Mouse (Mus musculus): Measurements from ENCODE around the gene Zfp39. TPM values are rescaled to one million over a fixed set of nuclear protein-coding genes. Genes with fewer than 3 reads are reported as not detected.

The Zfp39 gene
- polyA plus RNA-seq, 1 experiment from 2014 or later: 6.1 TPM

GRCm38 (mm10) chr11:58904410-58904718, 339 bp upstream of the Zfp39 start:
- peak overlapping the region; percentile 42 for H3K9ac ChIP-seq (ENCODE audit: low read depth, low read length)
- H3K4me2 ChIP-seq (ENCODE audit: low read length): peak overlapping the region; percentile 87
- peaks cover 6% of the 10 kb centered on the region; the same call in 1 of the 2 replicates for H3K36me3 ChIP-seq (ENCODE audit: control insufficient read depth, insufficient read depth, low read length)
- peaks cover 9% of the 10 kb centered on the region for H3K4me1 ChIP-seq (ENCODE audit: control insufficient read depth, insufficient read depth, low read depth, low read length)
- peak overlapping the region; percentile 10; the same call in 1 of the 2 replicates for H3K27ac ChIP-seq (ENCODE audit: low read depth, low read length)
- WGBS: 2% methylated on average over 8 of the region's 8 CpGs
- no peaks in the 10 kb centered on the region for H3K9me3 ChIP-seq (ENCODE audit: control insufficient read depth, low read length)
- ATAC-seq: peak; percentile 21
- H3K27me3 ChIP-seq (replicated peaks; ENCODE audit: control insufficient read depth, insufficient read depth, low read length): no peaks in the 10 kb centered on the region
- H3K4me3 ChIP-seq (ENCODE audit: low read length): peak overlapping the region; percentile 79

GRCm38 (mm10) chr11:58901080-58901479, 2.9 kb downstream of the Zfp39 start:
- ATAC-seq: no peak
- H3K27me3 ChIP-seq (replicated peaks; ENCODE audit: control insufficient read depth, insufficient read depth, low read length): no peaks in the 10 kb centered on the region
- H3K4me2 ChIP-seq (ENCODE audit: low read length): no peak overlapping the region
- peaks cover 9% of the 10 kb centered on the region for H3K36me3 ChIP-seq (ENCODE audit: control insufficient read depth, insufficient read depth, low read length)
- H3K4me1 ChIP-seq (ENCODE audit: control insufficient read depth, insufficient read depth, low read depth, low read length): peaks cover 9% of the 10 kb centered on the region
- no peak overlapping the region for H3K9ac ChIP-seq (ENCODE audit: low read depth, low read length)
- H3K27ac ChIP-seq (ENCODE audit: low read depth, low read length): no peak overlapping the region
- H3K4me3 ChIP-seq (ENCODE audit: low read length): no peak overlapping the region
- H3K9me3 ChIP-seq (ENCODE audit: control insufficient read depth, low read length): no peaks in the 10 kb centered on the region

GRCm38 (mm10) chr11:58897485-58897884, 6.5 kb downstream of the Zfp39 start:
- no peak for ATAC-seq
- H3K9me3 ChIP-seq (ENCODE audit: control insufficient read depth, low read length): no peaks in the 10 kb centered on the region
- WGBS: 83% methylated on average over 6 of the region's 6 CpGs
- H3K4me3 ChIP-seq (ENCODE audit: low read length): no peak overlapping the region
- no peak overlapping the region for H3K9ac ChIP-seq (ENCODE audit: low read depth, low read length)
- no peak overlapping the region for H3K27ac ChIP-seq (ENCODE audit: low read depth, low read length)
- H3K36me3 ChIP-seq (ENCODE audit: control insufficient read depth, insufficient read depth, low read length): peaks cover 15% of the 10 kb centered on the region
- H3K4me2 ChIP-seq (ENCODE audit: low read length): no peak overlapping the region
- no peaks in the 10 kb centered on the region for H3K27me3 ChIP-seq (replicated peaks; ENCODE audit: control insufficient read depth, insufficient read depth, low read length)
- peaks cover under 1% of the 10 kb centered on the region; the same call in 1 of the 2 replicates for H3K4me1 ChIP-seq (ENCODE audit: control insufficient read depth, insufficient read depth, low read depth, low read length)

- H3K27ac ChIP-seq (ENCODE audit: low read depth, low read length): no peak overlapping the region
- peaks cover 28% of the 10 kb centered on the region for H3K36me3 ChIP-seq (ENCODE audit: control insufficient read depth, insufficient read depth, low read length)
- no peak overlapping the region for H3K9ac ChIP-seq (ENCODE audit: low read depth, low read length)
- ATAC-seq: no peak
- H3K4me1 ChIP-seq (ENCODE audit: control insufficient read depth, insufficient read depth, low read depth, low read length): no peaks in the 10 kb centered on the region
- no peaks in the 10 kb centered on the region for H3K9me3 ChIP-seq (ENCODE audit: control insufficient read depth, low read length)
- 73% methylated on average over 6 of the region's 6 CpGs for WGBS
- H3K27me3 ChIP-seq (replicated peaks; ENCODE audit: control insufficient read depth, insufficient read depth, low read length): no peaks in the 10 kb centered on the region
- no peak overlapping the region for H3K4me2 ChIP-seq (ENCODE audit: low read length)
- no peak overlapping the region for H3K4me3 ChIP-seq (ENCODE audit: low read length)
Measured at GRCm38 (mm10) chr11:58894456-58894855, 9.6 kb downstream of the Zfp39 start.

DNA sequence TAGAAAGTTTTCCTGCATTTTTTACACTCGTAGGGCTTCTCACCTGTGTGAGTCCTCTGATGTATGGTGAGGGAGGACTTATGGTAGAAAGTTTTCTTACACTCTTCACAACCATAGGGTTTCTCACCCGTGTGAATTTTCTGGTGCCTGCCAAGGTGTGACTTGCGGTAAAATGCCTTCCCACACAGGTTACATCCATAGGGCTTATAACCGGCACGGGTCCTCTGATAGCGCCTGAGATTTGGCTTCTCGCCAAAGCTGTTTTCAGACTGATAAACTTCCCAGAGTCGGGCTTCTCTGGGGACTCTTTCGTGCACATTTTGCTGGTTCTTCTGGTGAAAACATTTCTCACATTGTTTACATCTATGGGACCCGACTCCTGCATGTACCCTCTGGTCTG, 13.5 kb downstream of the Zfp39 start:
- peaks cover 25% of the 10 kb centered on the region for H3K36me3 ChIP-seq (ENCODE audit: control insufficient read depth, insufficient read depth, low read length)
- H3K9ac ChIP-seq (ENCODE audit: low read depth, low read length): no peak overlapping the region
- no peak for ATAC-seq
- H3K4me3 ChIP-seq (ENCODE audit: low read length): no peak overlapping the region
- H3K9me3 ChIP-seq (ENCODE audit: control insufficient read depth, low read length): no peaks in the 10 kb centered on the region
- no peak overlapping the region for H3K27ac ChIP-seq (ENCODE audit: low read depth, low read length)
- no peak overlapping the region for H3K4me2 ChIP-seq (ENCODE audit: low read length)
- H3K4me1 ChIP-seq (ENCODE audit: control insufficient read depth, insufficient read depth, low read depth, low read length): no peaks in the 10 kb centered on the region
- H3K27me3 ChIP-seq (replicated peaks; ENCODE audit: control insufficient read depth, insufficient read depth, low read length): no peaks in the 10 kb centered on the region
- WGBS: 92% methylated on average over 10 of the region's 10 CpGs

DNA sequence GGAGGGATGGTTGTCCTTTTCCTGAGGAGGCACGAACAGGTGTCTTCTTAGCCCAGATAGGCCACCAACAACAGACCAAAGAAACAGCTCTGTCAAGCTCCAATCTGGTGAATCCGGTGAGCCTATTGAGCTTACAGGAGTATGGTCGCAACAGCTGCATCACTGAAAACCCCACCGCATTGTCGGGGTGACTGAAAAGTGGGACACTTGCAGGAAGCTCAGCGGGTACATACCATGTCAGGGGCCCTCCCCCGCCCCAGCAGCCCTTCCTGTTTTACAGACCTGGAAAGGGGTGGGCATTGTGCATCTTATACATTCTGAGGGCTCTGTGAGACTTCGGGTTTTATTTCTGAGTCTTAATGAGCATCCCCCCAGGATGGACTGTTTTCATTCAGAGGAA, 20.3 kb downstream of the Zfp39 start:
- no peaks in the 10 kb centered on the region for H3K4me1 ChIP-seq (ENCODE audit: control insufficient read depth, insufficient read depth, low read depth, low read length)
- H3K27me3 ChIP-seq (replicated peaks; ENCODE audit: control insufficient read depth, insufficient read depth, low read length): no peaks in the 10 kb centered on the region
- no peak overlapping the region for H3K9ac ChIP-seq (ENCODE audit: low read depth, low read length)
- H3K27ac ChIP-seq (ENCODE audit: low read depth, low read length): no peak overlapping the region
- no peak for ATAC-seq
- no peak overlapping the region for H3K4me3 ChIP-seq (ENCODE audit: low read length)
- WGBS: 84% methylated on average over 8 of the region's 8 CpGs
- no peaks in the 10 kb centered on the region for H3K9me3 ChIP-seq (ENCODE audit: control insufficient read depth, low read length)
- H3K4me2 ChIP-seq (ENCODE audit: low read length): no peak overlapping the region
- peaks cover 20% of the 10 kb centered on the region for H3K36me3 ChIP-seq (ENCODE audit: control insufficient read depth, insufficient read depth, low read length)

- no peak overlapping the region for H3K27ac ChIP-seq (ENCODE audit: low read depth, low read length)
- 94% methylated on average over 4 of the region's 4 CpGs for WGBS
- no peaks in the 10 kb centered on the region for H3K9me3 ChIP-seq (ENCODE audit: control insufficient read depth, low read length)
- no peak overlapping the region for H3K4me3 ChIP-seq (ENCODE audit: low read length)
- ATAC-seq: no peak
- H3K4me1 ChIP-seq (ENCODE audit: control insufficient read depth, insufficient read depth, low read depth, low read length): peaks cover 4% of the 10 kb centered on the region; the same call in 1 of the 2 replicates
- H3K4me2 ChIP-seq (ENCODE audit: low read length): no peak overlapping the region
- H3K36me3 ChIP-seq (ENCODE audit: control insufficient read depth, insufficient read depth, low read length): peaks cover 18% of the 10 kb centered on the region; the same call in 1 of the 2 replicates
- H3K27me3 ChIP-seq (replicated peaks; ENCODE audit: control insufficient read depth, insufficient read depth, low read length): no peaks in the 10 kb centered on the region
- no peak overlapping the region for H3K9ac ChIP-seq (ENCODE audit: low read depth, low read length)
Measured at GRCm38 (mm10) chr11:58870961-58871360, 33.1 kb downstream of the Zfp39 start.

DNA sequence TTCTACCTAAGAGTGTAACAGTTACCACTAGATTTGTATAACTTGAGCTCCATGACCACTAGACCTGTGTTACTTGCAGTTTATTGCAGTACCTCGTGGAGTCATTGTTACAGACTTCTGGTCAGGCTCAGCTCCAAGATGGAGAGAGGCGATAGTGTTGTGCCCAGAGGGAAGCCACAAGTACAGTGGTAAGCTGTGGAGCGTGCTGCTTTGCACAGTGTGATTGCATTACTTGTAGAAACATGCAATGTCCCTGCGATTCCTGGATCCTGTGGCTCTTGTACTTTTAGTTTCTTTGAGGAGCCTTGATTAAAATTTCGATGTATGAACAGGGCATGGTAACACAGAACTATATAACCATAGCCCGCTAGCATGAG, 36.1 kb downstream of the Zfp39 start:
- Histone ChIP-seq H3K27ac (ENCODE audit: low read depth, low read length) (no peak overlapping the region), H3K4me2 (ENCODE audit: low read length) (peak overlapping the region; percentile 65), H3K9ac (ENCODE audit: low read depth, low read length) (peak overlapping the region; percentile 86; the same call in 1 of the 2 replicates), H3K4me3 (ENCODE audit: low read length) (peak overlapping the region; percentile 70), H3K36me3 (ENCODE audit: control insufficient read depth, insufficient read depth, low read length) (peaks cover 15% of the 10 kb centered on the region; the same call in 1 of the 2 replicates), H3K27me3 (replicated peaks; ENCODE audit: control insufficient read depth, insufficient read depth, low read length) (no peaks in the 10 kb centered on the region), H3K9me3 (ENCODE audit: control insufficient read depth, low read length) (no peaks in the 10 kb centered on the region), H3K4me1 (ENCODE audit: control insufficient read depth, insufficient read depth, low read depth, low read length) (peaks cover 4% of the 10 kb centered on the region; the same call in 1 of the 2 replicates)
- 78% methylated on average over 6 of the region's 6 CpGs for WGBS
- ATAC-seq: peak; percentile 5; the same call in 1 of the 2 replicates

- Histone ChIP-seq H3K4me3 (ENCODE audit: low read length) (peak within 1 kb of the TSS; percentile 70), H3K9me3 (ENCODE audit: control insufficient read depth, low read length) (no peaks in the 10 kb centered on the region), H3K27me3 (replicated peaks; ENCODE audit: control insufficient read depth, insufficient read depth, low read length) (no peaks in the 10 kb centered on the region), H3K4me2 (ENCODE audit: low read length) (peak within 1 kb of the TSS; percentile 65), H3K27ac (ENCODE audit: low read depth, low read length) (peak within 1 kb of the TSS; percentile 87), H3K4me1 (ENCODE audit: control insufficient read depth, insufficient read depth, low read depth, low read length) (peaks cover 4% of the 10 kb centered on the region; the same call in 1 of the 2 replicates), H3K36me3 (ENCODE audit: control insufficient read depth, insufficient read depth, low read length) (peaks cover 15% of the 10 kb centered on the region; the same call in 1 of the 2 replicates), H3K9ac (ENCODE audit: low read depth, low read length) (peak within 1 kb of the TSS; percentile 86)
- 4% methylated on average over 37 of the region's 37 CpGs for WGBS
- ATAC-seq: peak; percentile 94
Measured at GRCm38 (mm10) chr11:58867039-58867953, 36.7 kb downstream of the Zfp39 start, which contains the start of gene 2810021J22Rik. TSS of gene 2810021J22Rik (plus strand) at chr11:58867216.

Data from hindbrain, embryonic 16.5 days (tissue).